Mouse (Mus musculus) right cerebral cortex, postnatal 14 days (tissue): ENCODE results near the gene Fsd1l.

ENCODE experiments used
- DNase-seq: peaks from one replicate; pipeline ENCODE4 v3.0.0; 2022

Fsd1l gene

DNA sequence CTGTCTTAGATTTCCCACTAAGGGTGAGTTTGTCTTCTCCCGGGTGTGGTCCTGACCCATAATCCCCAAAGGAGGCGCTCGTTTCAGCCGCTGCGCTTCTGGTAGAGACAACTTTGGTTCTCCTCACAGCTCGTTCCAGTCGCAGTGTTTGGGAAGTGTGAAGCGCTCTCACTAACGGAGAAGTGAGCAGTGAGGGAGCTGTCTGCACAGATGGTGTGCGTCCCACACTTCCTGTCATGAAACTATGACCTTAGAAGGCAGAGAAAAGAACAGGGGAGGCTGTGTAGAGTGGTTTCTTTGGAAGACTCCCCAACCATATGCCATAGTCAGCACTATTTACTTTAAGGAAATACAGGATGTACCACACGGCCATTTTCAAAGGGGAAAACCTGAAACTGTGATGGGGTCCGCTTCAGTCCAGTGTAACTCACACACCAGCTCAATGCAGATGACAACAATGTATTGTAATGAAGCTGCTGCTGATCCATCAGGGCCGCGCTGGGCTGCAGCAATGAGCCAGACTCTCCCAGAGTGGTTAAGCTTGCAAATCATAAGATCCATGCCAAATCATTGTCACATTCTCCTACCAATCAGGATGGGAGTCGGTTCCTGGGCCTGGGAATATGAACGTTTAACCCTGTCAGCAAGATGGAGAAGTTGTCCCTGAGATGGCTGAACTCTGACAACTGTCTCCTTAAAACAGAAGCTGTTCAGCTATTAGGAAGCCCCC lies 119.3 kb downstream of the Fsd1l start:
- peak; percentile 31 for DNase-seq
